Mouse (Mus musculus): ENCODE measurements around the gene Nap1l1.
"Not testable (repeated sequence)": the region's sequence is repeated elsewhere in the genome, so short reads cannot be mapped to it uniquely, and the experiment has no call there.

- TF ChIP-seq POLR2A (IDR thresholded peaks at IDR 0.05; ENCODE audit: insufficient read depth, low read length); CTCF (IDR thresholded peaks at IDR 0.05; ENCODE audit: low read depth, low read length): not testable (repeated sequence)
Observed at GRCm38 (mm10) chr10:111449662-111450061, 23.4 kb upstream of the Nap1l1 start.
